Mouse (Mus musculus): Measurements from ENCODE around the gene Rbbp5.

Gene Rbbp5

DNA sequence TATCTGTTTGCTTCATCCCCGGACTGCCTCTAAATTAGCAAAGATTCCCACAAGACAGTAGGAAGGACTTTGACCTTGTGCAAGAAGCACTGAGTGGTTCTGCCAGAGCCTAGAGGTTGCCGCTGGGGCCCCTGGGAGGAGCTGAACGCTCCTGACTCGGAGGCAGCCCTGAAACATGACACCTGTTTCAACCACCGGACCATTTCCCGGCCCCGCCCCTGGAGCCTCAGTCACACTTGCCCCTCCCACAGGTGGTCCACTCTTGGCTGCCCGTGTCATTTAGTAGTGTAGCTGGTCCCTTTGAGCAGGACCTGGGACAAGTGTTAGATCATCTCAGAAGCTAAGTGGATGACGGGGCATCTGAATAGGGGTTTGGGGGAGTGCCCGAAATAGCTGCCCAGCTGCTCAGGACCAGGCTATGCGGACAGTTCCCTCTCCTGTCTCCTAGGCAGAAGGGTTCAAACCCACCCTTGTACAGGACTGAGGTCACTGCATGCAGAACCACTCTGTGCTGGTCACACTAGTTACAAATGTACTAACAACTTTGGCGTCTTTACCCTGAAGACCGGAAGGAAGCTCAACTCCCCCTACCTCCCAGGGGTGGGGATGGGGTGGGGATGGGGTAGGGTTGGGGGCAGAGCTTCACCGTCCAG is 64.1 kb downstream of the Rbbp5 start:
- DNase-seq (ENCODE audit: low spot score in 2 of 2) = no peak

GRCm38 (mm10) chr1:132541824-132542599 is 64.8 kb downstream of the Rbbp5 start:
- DNase-seq (ENCODE audit: low spot score in 2 of 2) = no peak

DNA sequence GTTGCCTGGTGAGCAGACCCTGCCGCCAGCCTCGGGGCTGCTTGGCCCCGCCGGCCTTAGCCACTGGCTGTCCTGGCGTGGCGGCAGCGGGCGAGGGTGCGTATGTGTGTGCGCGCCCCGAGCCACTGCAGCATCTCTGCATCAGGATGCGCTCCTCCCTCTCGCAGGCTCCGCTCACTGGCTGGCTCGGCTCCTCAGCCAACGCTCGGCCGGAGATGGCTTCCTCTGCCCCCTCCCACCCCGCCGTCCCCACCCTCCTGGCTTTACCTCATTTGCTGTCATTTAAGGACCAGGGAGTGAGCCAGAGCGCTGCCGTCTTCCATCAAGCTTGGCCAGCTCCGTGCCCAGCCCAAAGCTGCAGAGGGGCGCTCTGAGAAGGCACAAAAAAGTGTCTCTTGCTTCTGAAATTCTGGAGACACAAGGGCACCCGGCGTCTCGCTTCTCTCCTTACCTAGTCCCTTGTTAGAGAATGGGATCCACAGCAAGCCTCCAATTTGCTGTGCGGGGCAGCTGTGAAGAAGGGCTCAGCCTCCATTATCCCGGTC is 65.7 kb downstream of the Rbbp5 start, which contains the start of gene Cntn2:
Gene Cntn2 (minus strand): TSS at position 495 of the 545 bp plus-strand sequence.
- DNase-seq (ENCODE audit: low spot score in 2 of 2) = peak; percentile 86

DNA sequence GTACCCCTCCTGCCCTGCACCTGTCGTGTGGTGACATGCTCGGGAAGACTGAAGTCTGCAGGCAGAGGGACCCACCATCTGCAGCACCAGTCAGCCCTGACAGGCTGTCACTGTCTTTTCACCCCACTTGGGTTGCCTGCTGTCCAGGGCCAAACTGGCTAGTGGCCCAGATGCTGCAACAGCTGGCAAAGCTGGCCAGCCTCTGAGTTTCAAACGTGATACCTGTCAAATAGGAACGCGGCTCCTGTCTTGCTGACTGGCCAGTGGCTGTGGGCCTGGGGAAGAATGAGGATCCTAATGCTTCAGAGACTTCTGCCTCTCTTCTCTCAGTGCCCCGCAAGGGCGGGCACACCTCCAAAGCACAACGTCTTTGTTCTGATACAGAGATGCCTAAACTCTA is 66.6 kb downstream of the Rbbp5 start:
- no peak for DNase-seq (ENCODE audit: low spot score in 2 of 2)

Measured in right cerebral cortex, postnatal 10 days (tissue).